Mouse (Mus musculus) lung, embryonic 16.5 days (tissue): Measurements from ENCODE around the gene Polr1a. TPM values are rescaled to one million over a fixed set of nuclear protein-coding genes. Genes with fewer than 3 reads are reported as not detected.

Experiments
- ATAC-seq: fragments of 200-750 bp; cut with Nextera tagmentation; 2 replicates; pipeline ENCODE4 v1.8.0; 2017; ENCODE audit warnings: low read depth, mild to moderate bottlenecking, moderate library complexity
- H3K27ac ChIP-seq: fragments of 300-500 bp; sonication (generic); 2 replicates; pipeline ENCODE4 v1.5.1; 2014; ENCODE audit warnings: mild to moderate bottlenecking, control low read depth, low read length
- H3K27me3 ChIP-seq: fragments of 300-500 bp; sonication (generic); 2 replicates; pipeline ENCODE4 v1.6.1; 2014; ENCODE audit warnings: low read depth, low read length, mixed read lengths; ENCODE audit not compliant: control insufficient read depth, insufficient read depth
- H3K36me3 ChIP-seq: fragments of 300-500 bp; sonication (generic); 2 replicates; pipeline ENCODE4 v1.6.1; 2014; ENCODE audit warnings: low read length; ENCODE audit not compliant: control insufficient read depth, insufficient read depth
- H3K4me1 ChIP-seq: fragments of 300-500 bp; sonication (generic); replicated peaks from 2 replicates; pipeline ENCODE4 v1.6.1; 2014; ENCODE audit warnings: low read length, mixed read lengths; ENCODE audit not compliant: control insufficient read depth, insufficient read depth
- H3K4me2 ChIP-seq: fragments of 300-500 bp; sonication (generic); 2 replicates; pipeline ENCODE4 v1.6.1; 2014; ENCODE audit warnings: low read depth, low read length, control low read depth
- H3K4me3 ChIP-seq: fragments of 300-500 bp; sonication (generic); 2 replicates; pipeline ENCODE4 v1.5.1; 2014; ENCODE audit warnings: mild to moderate bottlenecking, low read length, control low read depth
- H3K9ac ChIP-seq: fragments of 300-500 bp; sonication (generic); 2 replicates; pipeline ENCODE4 v1.6.1; 2014; ENCODE audit warnings: low read length, control low read depth
- H3K9me3 ChIP-seq: fragments of 300-500 bp; sonication (generic); 2 replicates; pipeline ENCODE4 v1.6.1; 2016; ENCODE audit warnings: low read length; ENCODE audit not compliant: control insufficient read depth
- WGBS: fragments of 180-500 bp; shearing (Covaris S2); extraction: QIAGEN DNeasy Blood & Tissue Kit; methylation state at CpG from one replicate; pipeline ENCODE4 v1.1.7; 2014; 5-methylcytosine and 5-hydroxymethylcytosine counted together
- polyA plus RNA-seq: library from polyadenylated mRNA; unstranded; fragments of >200 nt; fragmentation: Nextera tagmentation; extraction: Ambion mirVana; gene quantifications from 2 replicates; pipeline ENCODE4 v1.2.1, GENCODE M21; 2015

Gene Polr1a
- polyA plus RNA-seq, 1 experiment from 2014 or later, result 26.5 TPM

- ATAC-seq, result peak; percentile 78
- 59% methylated on average over 5 of the region's 5 CpGs for WGBS
- Histone ChIP-seq H3K27me3 (no peaks in the 10 kb centered on the region), H3K4me2 (no peak overlapping the region), H3K4me1 (no peaks in the 10 kb centered on the region), H3K9me3 (no peaks in the 10 kb centered on the region), H3K36me3 (peaks cover 17% of the 10 kb centered on the region), H3K4me3 (no peak overlapping the region), H3K9ac (no peak overlapping the region), H3K27ac (peak overlapping the region; percentile 73)
These were observed 57.9 kb downstream of the Polr1a start for GRCm38 (mm10) chr6:71966683-71967303.

- no peak for ATAC-seq
- Histone ChIP-seq H3K27ac (no peak overlapping the region), H3K4me2 (no peak overlapping the region), H3K27me3 (no peaks in the 10 kb centered on the region), H3K9me3 (no peaks in the 10 kb centered on the region), H3K4me3 (no peak overlapping the region), H3K4me1 (no peaks in the 10 kb centered on the region), H3K9ac (no peak overlapping the region), H3K36me3 (peaks cover 21% of the 10 kb centered on the region)
- 81% methylated on average over 7 of the region's 7 CpGs for WGBS
These were observed 59.0 kb downstream of the Polr1a start for GRCm38 (mm10) chr6:71967847-71968246.

GRCm38 (mm10) chr6:71969459-71969858 is 60.6 kb downstream of the Polr1a start:
- ATAC-seq, result no peak
- Histone ChIP-seq H3K4me3 (no peak overlapping the region), H3K4me1 (no peaks in the 10 kb centered on the region), H3K9ac (no peak overlapping the region), H3K27me3 (no peaks in the 10 kb centered on the region), H3K4me2 (no peak overlapping the region), H3K36me3 (peaks cover 25% of the 10 kb centered on the region), H3K27ac (no peak overlapping the region), H3K9me3 (no peaks in the 10 kb centered on the region)
- 85% methylated on average over 7 of the region's 7 CpGs for WGBS

GRCm38 (mm10) chr6:71970154-71970553 is 61.3 kb downstream of the Polr1a start:
- Histone ChIP-seq H3K4me3 (no peak overlapping the region), H3K4me1 (no peaks in the 10 kb centered on the region), H3K9me3 (no peaks in the 10 kb centered on the region), H3K9ac (no peak overlapping the region), H3K4me2 (no peak overlapping the region), H3K27me3 (no peaks in the 10 kb centered on the region), H3K36me3 (peaks cover 31% of the 10 kb centered on the region), H3K27ac (no peak overlapping the region)
- 74% methylated on average over 2 of the region's 2 CpGs for WGBS
- ATAC-seq, result no peak

GRCm38 (mm10) chr6:71976592-71976991 is 67.7 kb downstream of the Polr1a start:
- Histone ChIP-seq H3K27ac (no peak overlapping the region), H3K36me3 (peaks cover 37% of the 10 kb centered on the region), H3K4me1 (no peaks in the 10 kb centered on the region), H3K4me2 (no peak overlapping the region), H3K9ac (no peak overlapping the region), H3K27me3 (no peaks in the 10 kb centered on the region), H3K9me3 (no peaks in the 10 kb centered on the region), H3K4me3 (no peak overlapping the region)
- WGBS, result 81% methylated on average over 7 of the region's 7 CpGs
- ATAC-seq, result no peak

GRCm38 (mm10) chr6:71980165-71980564 is 71.3 kb downstream of the Polr1a start:
- Histone ChIP-seq H3K27ac (no peak overlapping the region; the same call in 1 of the 2 replicates), H3K4me2 (no peak overlapping the region), H3K9ac (no peak overlapping the region), H3K4me3 (no peak overlapping the region), H3K9me3 (no peaks in the 10 kb centered on the region), H3K4me1 (no peaks in the 10 kb centered on the region), H3K36me3 (peaks cover 22% of the 10 kb centered on the region), H3K27me3 (no peaks in the 10 kb centered on the region)
- 65% methylated on average over 8 of the region's 8 CpGs for WGBS
- no peak for ATAC-seq

GRCm38 (mm10) chr6:71980587-71980986 is 71.7 kb downstream of the Polr1a start:
- Histone ChIP-seq H3K4me3 (no peak overlapping the region), H3K36me3 (peaks cover 19% of the 10 kb centered on the region), H3K9me3 (no peaks in the 10 kb centered on the region), H3K4me2 (no peak overlapping the region), H3K27ac (no peak overlapping the region; the same call in 1 of the 2 replicates), H3K27me3 (no peaks in the 10 kb centered on the region), H3K4me1 (no peaks in the 10 kb centered on the region), H3K9ac (no peak overlapping the region)
- ATAC-seq, result no peak
- 84% methylated on average over 2 of the region's 2 CpGs for WGBS

- Histone ChIP-seq H3K27me3 (no peaks in the 10 kb centered on the region), H3K4me1 (no peaks in the 10 kb centered on the region), H3K4me2 (no peak overlapping the region), H3K4me3 (no peak overlapping the region), H3K36me3 (peaks cover 15% of the 10 kb centered on the region), H3K9me3 (no peaks in the 10 kb centered on the region), H3K9ac (no peak overlapping the region), H3K27ac (no peak overlapping the region)
- WGBS, result 80% methylated on average over 4 of the region's 4 CpGs
- ATAC-seq, result peak; percentile 19; the same call in 1 of the 2 replicates
These were observed 72.6 kb downstream of the Polr1a start for GRCm38 (mm10) chr6:71981450-71981849.

GRCm38 (mm10) chr6:71985984-71986383 is 77.1 kb downstream of the Polr1a start:
- Histone ChIP-seq H3K9ac (no peak overlapping the region), H3K4me1 (peaks cover 17% of the 10 kb centered on the region), H3K27ac (no peak overlapping the region), H3K4me3 (no peak overlapping the region), H3K4me2 (no peak overlapping the region), H3K9me3 (no peaks in the 10 kb centered on the region), H3K27me3 (no peaks in the 10 kb centered on the region), H3K36me3 (no peaks in the 10 kb centered on the region; the same call in 1 of the 2 replicates)
- WGBS, result 90% methylated on average over 4 of the region's 4 CpGs
- ATAC-seq, result no peak
